Mouse (Mus musculus) myocyte (in vitro differentiated cells): ENCODE data around the gene Olfr320.

Experiments used
- CEBPB ChIP-seq: IDR thresholded peaks from 2 replicates; pipeline ENCODE4 v1.6.1; 2011; ENCODE audit warnings: mild to moderate bottlenecking, moderate library complexity; ENCODE audit not compliant: poor library complexity, insufficient read depth, severe bottlenecking
- MAX ChIP-seq: IDR thresholded peaks from one replicate; pipeline ENCODE4 v1.6.1; 2011; ENCODE audit warnings: low read depth, mild to moderate bottlenecking, control low read depth
- MYOD1 ChIP-seq, 3 experiments: IDR thresholded peaks; one replicate each; pipeline ENCODE4 v1.6.1; 2011; ENCODE audit warnings: control low read depth in 2 of 3, low read depth in 2 of 3, mild to moderate bottlenecking in 2 of 3, moderate library complexity in 1 of 3; ENCODE audit not compliant: insufficient read length in 2 of 3, control insufficient read depth in 1 of 3
- POLR2A ChIP-seq: IDR thresholded peaks from one replicate; pipeline ENCODE4 v1.6.1; 2011; ENCODE audit warnings: low read depth, mild to moderate bottlenecking, control low read depth, moderate library complexity; ENCODE audit not compliant: insufficient read length
- SRF ChIP-seq: IDR thresholded peaks from one replicate; pipeline ENCODE4 v1.6.1; 2011; ENCODE audit warnings: low read depth; ENCODE audit not compliant: control insufficient read depth, insufficient read length
- USF1 ChIP-seq: IDR thresholded peaks from one replicate; pipeline ENCODE4 v1.6.1; 2011; ENCODE audit warnings: low read depth, mild to moderate bottlenecking, control low read depth, moderate library complexity

DNA sequence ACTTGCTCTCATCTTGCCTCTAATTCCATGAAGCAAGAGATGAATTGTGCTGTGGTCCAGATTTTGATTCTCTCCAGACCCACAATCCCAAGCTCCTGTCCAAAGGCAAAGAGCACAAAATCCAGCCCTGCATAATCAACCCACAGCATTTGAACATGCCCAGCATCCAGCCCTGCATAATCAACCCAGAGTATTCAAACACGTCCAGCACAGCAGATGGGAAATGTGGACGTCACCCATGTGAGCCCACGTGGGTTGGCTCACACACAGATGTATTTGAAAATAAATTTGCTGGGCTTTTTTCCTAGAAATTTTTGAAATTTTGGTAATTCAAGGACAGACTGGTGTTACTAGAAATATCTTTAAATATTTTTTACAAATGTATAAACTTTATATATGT lies 52.5 kb downstream of the Olfr320 start:
- TF ChIP-seq SRF (no peak), MYOD1 (IDR thresholded peaks at IDR 0.05; ENCODE audit: control insufficient read depth in 1 of 3, insufficient read length in 2 of 3, low read depth in 2 of 3) (no peak), CEBPB (no peak), MAX (no peak), USF1 (no peak), POLR2A (no peak)
